Mouse (Mus musculus): ENCODE data around the gene Stub1. TPM values are rescaled to one million over a fixed set of nuclear protein-coding genes. Genes with fewer than 3 reads are reported as not detected.
"Not testable (repeated sequence)": the region's sequence is repeated elsewhere in the genome, so short reads cannot be mapped to it uniquely, and the experiment has no call there.

Gene Stub1
- polyA plus RNA-seq, 1 experiment from 2014 or later: 322 TPM

DNA sequence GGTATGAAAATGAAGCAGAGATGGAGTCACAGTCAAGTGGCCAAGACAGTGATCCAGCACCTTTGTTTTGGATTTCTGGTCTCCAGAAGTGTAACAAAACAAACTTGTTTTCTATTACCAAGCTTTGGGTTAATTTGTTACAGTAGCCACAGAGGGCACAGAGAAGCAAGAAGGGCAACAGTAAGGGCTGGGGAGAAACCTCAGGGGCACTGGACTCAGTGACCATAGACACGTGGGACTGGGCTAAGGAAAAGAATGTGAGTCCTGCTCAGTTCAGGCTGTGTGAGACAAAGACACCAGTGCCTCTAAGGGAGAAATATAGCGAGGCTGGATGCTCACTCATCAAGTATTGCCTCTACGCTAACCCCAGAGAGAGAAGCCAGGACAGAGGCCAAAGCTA is 39.5 kb upstream of the Stub1 start:
- H3K4me1 ChIP-seq (replicated peaks; ENCODE audit: control insufficient read depth, insufficient read depth, low read length): peaks cover 17% of the 10 kb centered on the region
- no peak overlapping the region for H3K4me2 ChIP-seq (ENCODE audit: low read depth, low read length, severe bottlenecking)
- no peaks in the 10 kb centered on the region for H3K36me3 ChIP-seq (ENCODE audit: control insufficient read depth, insufficient read depth, low read length)
- WGBS: 89% methylated on average over 3 of the region's 3 CpGs
- H3K4me3 ChIP-seq (ENCODE audit: low read depth, low read length): no peak overlapping the region
- H3K9ac ChIP-seq (ENCODE audit: low read length): no peak overlapping the region
- no peak for DNase-seq (ENCODE audit: low spot score)
- no peaks in the 10 kb centered on the region for H3K9me3 ChIP-seq (ENCODE audit: control insufficient read depth, low read length)
- H3K27me3 ChIP-seq (ENCODE audit: control insufficient read depth, insufficient read depth, low read length): no peaks in the 10 kb centered on the region
- H3K27ac ChIP-seq (ENCODE audit: low read depth, low read length): no peak overlapping the region
- no peak for ATAC-seq (replicated peaks; ENCODE audit: low FRiP score)

DNA sequence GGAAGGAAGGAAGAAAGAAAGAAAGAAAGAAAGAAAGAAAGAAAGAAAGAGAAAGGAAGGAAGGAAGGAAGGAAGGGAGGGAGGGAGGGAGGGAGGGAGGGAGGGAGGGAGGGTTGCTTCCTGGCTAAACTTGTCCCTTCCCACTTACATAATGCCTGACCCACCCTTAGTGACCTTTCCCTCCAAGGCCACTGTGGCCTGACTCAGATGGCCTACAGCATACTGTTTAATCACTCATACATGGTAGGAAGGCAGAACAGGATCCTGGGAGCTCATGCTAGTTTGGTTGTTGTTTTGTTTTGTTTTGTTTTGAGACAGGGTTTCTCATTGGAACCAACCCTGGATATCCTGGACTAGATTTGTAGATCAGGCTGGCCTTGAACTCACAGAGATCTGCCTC is 38.4 kb upstream of the Stub1 start:
- H3K4me1 ChIP-seq (replicated peaks; ENCODE audit: control insufficient read depth, insufficient read depth, low read length): peaks cover 20% of the 10 kb centered on the region
- H3K36me3 ChIP-seq (ENCODE audit: control insufficient read depth, insufficient read depth, low read length); H3K27me3 ChIP-seq (ENCODE audit: control insufficient read depth, insufficient read depth, low read length); H3K4me3 ChIP-seq (ENCODE audit: low read depth, low read length); H3K9ac ChIP-seq (ENCODE audit: low read length); H3K9me3 ChIP-seq (ENCODE audit: control insufficient read depth, low read length); H3K27ac ChIP-seq (ENCODE audit: low read depth, low read length); ATAC-seq (replicated peaks; ENCODE audit: low FRiP score); DNase-seq (ENCODE audit: low spot score); H3K4me2 ChIP-seq (ENCODE audit: low read depth, low read length, severe bottlenecking): not testable (repeated sequence)

DNA sequence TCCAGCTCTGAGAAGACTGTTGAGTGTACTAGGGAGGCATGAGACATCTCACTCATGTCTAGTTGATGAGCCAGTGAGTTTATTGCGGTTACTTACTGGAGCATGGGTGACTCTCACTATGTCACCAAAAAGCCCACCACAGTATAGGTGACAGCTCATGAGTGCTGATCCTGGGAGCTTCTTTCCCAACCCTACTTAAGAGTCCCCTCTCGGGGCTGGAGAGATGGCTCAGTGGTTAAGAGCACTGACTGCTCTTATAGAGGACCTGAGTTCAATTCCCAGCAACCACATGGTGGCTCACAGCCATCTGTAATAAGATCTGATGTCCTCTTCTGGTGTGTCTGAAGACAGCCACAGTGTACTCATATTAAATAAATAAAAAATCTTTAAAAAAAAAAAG is 36.8 kb upstream of the Stub1 start:
- peaks cover 12% of the 10 kb centered on the region for H3K4me1 ChIP-seq (replicated peaks; ENCODE audit: control insufficient read depth, insufficient read depth, low read length)
- DNase-seq (ENCODE audit: low spot score): no peak
- 88% methylated on average over 2 of the region's 2 CpGs for WGBS

DNA sequence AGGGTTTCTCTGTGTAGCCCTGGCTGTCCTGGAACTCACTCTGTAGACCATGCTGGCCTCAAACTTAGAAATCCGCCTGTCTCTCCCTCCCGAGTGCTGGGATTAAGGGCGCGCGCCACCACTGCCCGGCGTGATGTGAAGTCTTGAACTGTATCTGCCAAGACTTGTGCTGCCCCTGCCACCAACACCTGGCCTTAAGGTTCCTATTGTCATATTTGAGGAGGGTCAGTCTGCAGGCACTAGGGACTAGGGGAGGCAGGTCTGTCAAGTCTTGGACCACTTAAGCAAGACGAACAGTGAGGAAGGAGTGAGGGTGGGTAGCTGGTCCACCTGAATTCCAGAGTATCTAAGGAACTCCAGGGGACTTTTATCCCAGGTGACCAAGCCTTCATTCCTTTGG is 36.3 kb upstream of the Stub1 start:
- H3K4me1 ChIP-seq (replicated peaks; ENCODE audit: control insufficient read depth, insufficient read depth, low read length): peaks cover 12% of the 10 kb centered on the region
- H3K27me3 ChIP-seq (ENCODE audit: control insufficient read depth, insufficient read depth, low read length): no peaks in the 10 kb centered on the region
- H3K9me3 ChIP-seq (ENCODE audit: control insufficient read depth, low read length): no peaks in the 10 kb centered on the region
- H3K4me3 ChIP-seq (ENCODE audit: low read depth, low read length): no peak overlapping the region
- H3K9ac ChIP-seq (ENCODE audit: low read length): no peak overlapping the region
- no peaks in the 10 kb centered on the region for H3K36me3 ChIP-seq (ENCODE audit: control insufficient read depth, insufficient read depth, low read length)
- 90% methylated on average over 8 of the region's 8 CpGs for WGBS
- H3K27ac ChIP-seq (ENCODE audit: low read depth, low read length): no peak overlapping the region
- no peak for ATAC-seq (replicated peaks; ENCODE audit: low FRiP score)
- H3K4me2 ChIP-seq (ENCODE audit: low read depth, low read length, severe bottlenecking): no peak overlapping the region
- no peak for DNase-seq (ENCODE audit: low spot score)

More for the DNA sequence above, 36.8 kb upstream of the Stub1 start:
- Histone ChIP-seq H3K9me3 (ENCODE audit: control insufficient read depth, low read length) (no peaks in the 10 kb centered on the region), H3K4me3 (ENCODE audit: low read depth, low read length) (no peak overlapping the region), H3K9ac (ENCODE audit: low read length) (no peak overlapping the region), H3K4me2 (ENCODE audit: low read depth, low read length, severe bottlenecking) (no peak overlapping the region), H3K27ac (ENCODE audit: low read depth, low read length) (no peak overlapping the region), H3K27me3 (ENCODE audit: control insufficient read depth, insufficient read depth, low read length) (no peaks in the 10 kb centered on the region), H3K36me3 (ENCODE audit: control insufficient read depth, insufficient read depth, low read length) (no peaks in the 10 kb centered on the region)
- no peak for ATAC-seq (replicated peaks; ENCODE audit: low FRiP score)

DNA sequence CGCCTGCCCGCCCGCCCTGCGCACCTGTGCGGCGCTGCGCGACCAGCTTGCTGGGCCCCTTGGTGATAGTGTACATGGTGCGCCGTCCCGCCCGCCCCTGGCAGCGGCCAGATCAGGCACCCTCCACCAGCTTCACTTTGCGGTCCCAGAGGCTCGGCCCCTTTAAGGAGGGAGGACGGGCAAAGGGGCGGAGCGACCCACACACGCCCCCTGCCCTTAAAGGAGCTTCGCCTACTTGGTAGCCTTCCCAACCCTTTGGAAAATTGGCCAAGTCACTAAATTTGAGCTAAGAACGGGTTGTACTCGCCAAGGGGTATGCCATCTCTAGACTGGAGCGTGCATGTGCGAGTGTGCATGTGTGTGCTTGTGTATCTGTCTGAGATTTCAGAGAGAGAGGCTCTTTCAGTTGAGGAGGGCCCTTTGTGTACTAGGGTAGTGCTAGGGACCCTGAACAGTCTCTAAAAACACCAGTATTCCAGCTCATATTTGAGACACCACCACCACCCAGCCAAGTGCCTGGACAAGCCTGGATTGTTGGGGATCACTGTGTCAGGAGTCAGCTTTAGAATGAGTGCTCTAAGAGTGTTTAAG is 35.5 kb upstream of the Stub1 start, which contains the start of gene Mcrip2:
TSS of gene Mcrip2 (minus strand) at position 164 of the 591 bp plus-strand sequence.
- WGBS: under 1% methylated on average over 24 of the region's 24 CpGs
- Histone ChIP-seq H3K4me2 (ENCODE audit: low read depth, low read length, severe bottlenecking) (peak within 1 kb of the TSS; percentile 96), H3K9me3 (ENCODE audit: control insufficient read depth, low read length) (no peaks in the 10 kb centered on the region), H3K9ac (ENCODE audit: low read length) (peak within 1 kb of the TSS; percentile 51), H3K27me3 (ENCODE audit: control insufficient read depth, insufficient read depth, low read length) (no peaks in the 10 kb centered on the region), H3K4me1 (replicated peaks; ENCODE audit: control insufficient read depth, insufficient read depth, low read length) (peaks cover 12% of the 10 kb centered on the region), H3K36me3 (ENCODE audit: control insufficient read depth, insufficient read depth, low read length) (no peaks in the 10 kb centered on the region), H3K4me3 (ENCODE audit: low read depth, low read length) (peak within 1 kb of the TSS; percentile 84), H3K27ac (ENCODE audit: low read depth, low read length) (peak within 1 kb of the TSS; percentile 27; the same call in 1 of the 2 replicates)
- peak; percentile 89 for ATAC-seq (replicated peaks; ENCODE audit: low FRiP score)
- DNase-seq (ENCODE audit: low spot score): peak; percentile 88

DNA sequence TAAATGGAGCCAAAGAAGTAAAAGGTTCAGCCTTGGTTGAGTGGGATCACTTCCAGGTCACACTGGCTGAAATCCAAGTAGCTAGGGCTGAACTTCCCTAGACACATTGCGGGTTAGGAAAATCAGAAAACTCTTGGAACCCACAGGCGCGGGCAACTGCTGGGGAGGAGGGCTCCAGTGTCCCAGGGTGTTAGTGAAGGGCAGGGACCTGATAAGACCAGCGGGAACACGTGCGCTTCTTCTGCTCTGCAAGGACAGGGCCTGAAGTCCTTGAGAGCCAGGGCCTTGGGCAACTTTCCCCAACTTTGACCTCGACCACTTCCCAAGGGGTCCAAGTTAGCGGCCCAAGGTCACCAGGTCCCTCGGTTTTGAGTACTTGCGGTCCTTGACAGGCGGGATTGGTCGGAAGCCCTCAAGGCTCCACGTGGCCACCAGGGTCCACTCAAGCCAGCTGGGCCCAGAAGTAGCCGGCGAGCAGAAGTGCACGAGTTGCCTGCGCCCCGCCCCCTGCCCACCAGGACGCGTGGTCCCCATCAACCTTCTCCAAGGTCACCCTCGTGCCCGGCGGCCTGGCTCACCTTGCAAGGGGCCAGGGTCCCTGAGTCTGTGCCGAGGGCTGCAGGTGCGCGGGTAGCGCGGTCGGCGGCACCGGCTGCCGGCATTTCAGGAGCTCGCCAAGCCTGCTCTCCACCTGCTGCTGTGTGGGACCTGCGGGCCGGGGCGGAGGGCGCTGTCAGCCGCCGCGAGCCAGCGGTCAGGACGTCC is 34.8 kb upstream of the Stub1 start:
- Histone ChIP-seq H3K27me3 (ENCODE audit: control insufficient read depth, insufficient read depth, low read length) (no peaks in the 10 kb centered on the region), H3K4me1 (replicated peaks; ENCODE audit: control insufficient read depth, insufficient read depth, low read length) (peaks cover 12% of the 10 kb centered on the region), H3K4me3 (ENCODE audit: low read depth, low read length) (peak overlapping the region; percentile 84), H3K27ac (ENCODE audit: low read depth, low read length) (no peak overlapping the region), H3K36me3 (ENCODE audit: control insufficient read depth, insufficient read depth, low read length) (no peaks in the 10 kb centered on the region), H3K4me2 (ENCODE audit: low read depth, low read length, severe bottlenecking) (peak overlapping the region; percentile 96), H3K9ac (ENCODE audit: low read length) (peak overlapping the region; percentile 51), H3K9me3 (ENCODE audit: control insufficient read depth, low read length) (no peaks in the 10 kb centered on the region)
- under 1% methylated on average over 42 of the region's 42 CpGs for WGBS
- DNase-seq (ENCODE audit: low spot score) (peak; percentile 78), ATAC-seq (replicated peaks; ENCODE audit: low FRiP score) (peak; percentile 52; the same call in 1 of the 2 replicates)

DNA sequence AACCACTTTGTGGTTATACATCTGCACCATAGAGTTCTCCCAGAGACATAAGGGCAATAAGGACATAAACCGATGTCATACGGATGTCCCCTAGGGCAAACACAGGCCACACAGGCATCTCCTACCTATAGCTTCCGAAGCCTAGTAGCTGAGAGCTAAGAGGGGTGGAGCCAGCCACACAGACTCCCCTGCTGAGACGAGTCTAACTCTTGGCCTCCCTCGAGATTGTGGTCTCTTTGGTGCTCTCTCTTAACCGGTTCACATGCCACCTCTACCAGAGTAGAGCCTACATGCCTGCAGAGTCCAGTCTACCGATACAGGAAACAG is 34.3 kb upstream of the Stub1 start:
- Histone ChIP-seq H3K27ac (ENCODE audit: low read depth, low read length) (no peak overlapping the region), H3K4me1 (replicated peaks; ENCODE audit: control insufficient read depth, insufficient read depth, low read length) (peaks cover 12% of the 10 kb centered on the region), H3K4me3 (ENCODE audit: low read depth, low read length) (peak overlapping the region; percentile 84), H3K27me3 (ENCODE audit: control insufficient read depth, insufficient read depth, low read length) (no peaks in the 10 kb centered on the region), H3K4me2 (ENCODE audit: low read depth, low read length, severe bottlenecking) (peak overlapping the region; percentile 96), H3K9me3 (ENCODE audit: control insufficient read depth, low read length) (no peaks in the 10 kb centered on the region), H3K36me3 (ENCODE audit: control insufficient read depth, insufficient read depth, low read length) (no peaks in the 10 kb centered on the region), H3K9ac (ENCODE audit: low read length) (0 out of 2 replicates have a peak overlapping the region, but pooled peaks have one; percentile 7)
- 16% methylated on average over 7 of the region's 7 CpGs for WGBS
- DNase-seq (ENCODE audit: low spot score): no peak
- ATAC-seq (replicated peaks; ENCODE audit: low FRiP score): no peak

DNA sequence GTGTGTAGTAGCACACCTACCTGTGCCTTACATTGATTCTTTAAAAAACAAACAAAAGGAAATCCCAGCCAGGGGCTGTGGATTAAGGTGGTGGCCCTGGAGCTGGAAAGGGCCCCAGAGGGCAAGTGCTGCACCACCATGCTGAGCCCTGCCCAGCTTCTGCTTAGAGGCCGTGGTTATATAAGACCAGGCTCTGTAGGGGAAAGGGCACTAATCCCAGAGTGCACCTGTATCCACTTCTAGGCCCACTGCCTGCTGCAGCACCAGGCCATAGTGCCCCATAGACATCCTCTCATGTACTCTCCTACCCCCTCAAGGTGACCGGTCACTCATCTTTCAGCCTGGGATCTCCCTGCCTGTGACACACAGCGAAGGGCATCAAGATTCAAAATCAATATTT is 33.0 kb upstream of the Stub1 start:
- Histone ChIP-seq H3K9me3 (ENCODE audit: control insufficient read depth, low read length) (no peaks in the 10 kb centered on the region), H3K36me3 (ENCODE audit: control insufficient read depth, insufficient read depth, low read length) (no peaks in the 10 kb centered on the region), H3K27me3 (ENCODE audit: control insufficient read depth, insufficient read depth, low read length) (no peaks in the 10 kb centered on the region), H3K4me1 (replicated peaks; ENCODE audit: control insufficient read depth, insufficient read depth, low read length) (peaks cover 15% of the 10 kb centered on the region), H3K27ac (ENCODE audit: low read depth, low read length) (no peak overlapping the region), H3K9ac (ENCODE audit: low read length) (no peak overlapping the region), H3K4me3 (ENCODE audit: low read depth, low read length) (no peak overlapping the region), H3K4me2 (ENCODE audit: low read depth, low read length, severe bottlenecking) (no peak overlapping the region)
- 87% methylated on average over 3 of the region's 3 CpGs for WGBS
- DNase-seq (ENCODE audit: low spot score) (no peak), ATAC-seq (replicated peaks; ENCODE audit: low FRiP score) (no peak)

DNA sequence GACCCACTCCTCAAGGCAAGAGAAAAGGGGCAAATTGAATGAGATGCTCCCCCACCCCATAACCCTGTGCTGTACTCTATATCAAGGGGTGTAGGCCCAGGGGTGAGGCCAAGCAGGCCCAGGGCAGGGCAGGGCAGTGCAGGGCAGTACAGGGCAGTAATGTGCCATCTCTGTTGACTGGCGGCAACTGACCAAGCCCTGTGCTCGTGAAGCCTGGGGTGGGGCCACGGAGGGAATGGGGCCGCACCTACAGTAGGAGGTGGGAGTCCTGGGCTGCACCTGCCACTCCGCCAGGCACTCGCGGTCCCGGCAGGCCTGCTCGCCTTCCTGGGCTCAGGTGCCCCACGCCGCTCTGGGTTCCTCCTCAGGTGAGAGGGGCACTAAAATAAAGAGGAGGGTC is 32.1 kb upstream of the Stub1 start:
- Histone ChIP-seq H3K4me3 (ENCODE audit: low read depth, low read length) (no peak overlapping the region), H3K4me2 (ENCODE audit: low read depth, low read length, severe bottlenecking) (no peak overlapping the region), H3K9ac (ENCODE audit: low read length) (no peak overlapping the region), H3K36me3 (ENCODE audit: control insufficient read depth, insufficient read depth, low read length) (no peaks in the 10 kb centered on the region), H3K9me3 (ENCODE audit: control insufficient read depth, low read length) (no peaks in the 10 kb centered on the region), H3K4me1 (replicated peaks; ENCODE audit: control insufficient read depth, insufficient read depth, low read length) (peaks cover 23% of the 10 kb centered on the region), H3K27ac (ENCODE audit: low read depth, low read length) (no peak overlapping the region), H3K27me3 (ENCODE audit: control insufficient read depth, insufficient read depth, low read length) (no peaks in the 10 kb centered on the region)
- no peak for DNase-seq (ENCODE audit: low spot score)
- 93% methylated on average over 11 of the region's 11 CpGs for WGBS
- no peak for ATAC-seq (replicated peaks; ENCODE audit: low FRiP score)
